Mouse (Mus musculus): ENCODE data around the gene Ptprd.

- TF ChIP-seq CTCF (conservative IDR thresholded peaks at IDR 0.05; ENCODE audit: low read length) (no peak), NANOG (IDR thresholded peaks at IDR 0.05; ENCODE audit: borderline replicate concordance, low read length) (no peak)
Measured at GRCm38 (mm10) chr4:76292733-76293357, 1918.9 kb downstream of the Ptprd start.
